Mouse (Mus musculus): ENCODE data around the gene Mgll.

Gene Mgll

DNA sequence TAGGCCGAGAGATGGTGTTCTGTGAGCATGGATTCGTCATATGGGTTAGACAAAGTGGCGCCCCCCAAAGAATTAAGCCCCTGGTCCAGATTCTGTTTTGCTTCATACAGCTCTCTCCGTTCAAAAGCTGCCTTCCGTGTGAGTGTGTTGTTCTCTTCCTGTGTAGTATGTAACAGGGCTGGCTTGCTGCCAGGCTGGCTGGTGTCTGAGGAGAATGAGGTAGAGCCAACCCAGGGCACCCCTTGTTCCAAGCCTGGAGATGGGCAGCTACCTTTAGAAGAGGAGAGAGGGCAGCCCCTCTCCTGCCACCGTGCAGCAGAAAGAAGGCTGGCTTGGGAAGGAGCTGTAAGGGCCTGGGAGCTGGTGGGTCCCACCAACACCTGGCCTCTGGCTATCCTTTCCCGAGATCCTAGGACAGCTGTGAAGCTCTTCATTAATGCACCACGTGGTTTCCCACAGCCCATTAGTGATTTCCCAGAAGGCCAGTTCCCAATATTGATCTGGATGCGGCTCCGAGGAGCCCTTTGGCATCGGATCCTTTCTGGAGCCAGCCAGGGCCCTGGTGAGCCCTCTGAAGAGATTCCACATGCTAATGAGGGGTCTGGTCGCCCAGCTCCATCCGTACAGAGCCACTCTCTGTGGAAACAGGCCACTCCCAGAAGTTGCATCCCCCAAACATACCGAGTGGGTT lies 19.5 kb downstream of the Mgll start:
- DNase-seq (ENCODE audit: low read depth, low spot score), result no peak

- no peak for DNase-seq (ENCODE audit: low read depth, low spot score)
These were observed 20.8 kb downstream of the Mgll start for GRCm38 (mm10) chr6:88745027-88745426.

DNA sequence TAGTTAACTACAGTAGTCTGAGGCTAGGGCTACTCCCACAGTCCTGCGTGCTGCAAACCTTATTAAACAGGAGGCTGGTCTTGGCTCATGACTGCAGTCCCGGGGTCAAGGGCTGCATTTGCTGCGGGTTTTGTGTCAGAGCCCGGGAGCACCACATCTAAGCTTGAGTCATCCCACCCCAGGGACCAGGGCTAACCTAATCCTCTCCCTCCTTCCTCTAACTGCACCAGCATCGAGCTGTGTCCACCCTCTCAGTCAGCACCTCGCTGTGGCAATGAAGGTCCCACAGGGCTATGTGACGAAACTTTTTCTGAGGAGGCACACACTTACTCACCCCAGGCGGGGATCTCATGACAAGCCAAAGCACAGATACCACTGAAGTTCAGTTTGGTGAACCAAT lies 22.1 kb downstream of the Mgll start:
- DNase-seq (ENCODE audit: low read depth, low spot score), result no peak

- no peak for DNase-seq (ENCODE audit: low read depth, low spot score)
These were observed 23.3 kb downstream of the Mgll start for GRCm38 (mm10) chr6:88747296-88748040.

- DNase-seq (ENCODE audit: low read depth, low spot score), result no peak
These were observed 26.7 kb downstream of the Mgll start for GRCm38 (mm10) chr6:88750884-88751283.

GRCm38 (mm10) chr6:88752711-88753219 lies 28.6 kb downstream of the Mgll start:
- DNase-seq (ENCODE audit: low read depth, low spot score), result peak; percentile 81

DNA sequence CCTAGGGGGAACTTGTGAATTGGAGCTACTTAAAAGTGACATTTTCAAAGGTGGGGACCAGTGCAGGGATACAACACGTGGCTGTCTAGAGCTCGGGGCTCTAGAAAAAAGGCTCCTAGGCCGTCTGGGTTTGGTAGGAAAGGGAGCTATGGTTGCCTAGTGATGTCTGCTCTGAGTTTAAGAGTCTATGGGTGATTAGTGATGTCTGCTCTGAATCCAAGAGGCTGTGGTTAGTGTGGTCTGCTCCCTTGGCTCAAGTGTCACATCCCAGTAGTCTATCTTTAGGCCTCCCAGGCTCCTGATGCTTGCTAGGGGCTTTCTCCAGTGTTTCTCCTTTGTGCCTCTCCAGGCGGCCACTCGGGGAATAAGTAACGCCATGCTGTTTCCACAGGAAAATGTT lies 29.4 kb downstream of the Mgll start:
- no peak for DNase-seq (ENCODE audit: low read depth, low spot score)

- DNase-seq (ENCODE audit: low read depth, low spot score), result no peak
These were observed 32.8 kb downstream of the Mgll start for GRCm38 (mm10) chr6:88756992-88757391.

- DNase-seq (ENCODE audit: low read depth, low spot score), result no peak
These were observed 33.9 kb downstream of the Mgll start for GRCm38 (mm10) chr6:88758074-88758473.

DNA sequence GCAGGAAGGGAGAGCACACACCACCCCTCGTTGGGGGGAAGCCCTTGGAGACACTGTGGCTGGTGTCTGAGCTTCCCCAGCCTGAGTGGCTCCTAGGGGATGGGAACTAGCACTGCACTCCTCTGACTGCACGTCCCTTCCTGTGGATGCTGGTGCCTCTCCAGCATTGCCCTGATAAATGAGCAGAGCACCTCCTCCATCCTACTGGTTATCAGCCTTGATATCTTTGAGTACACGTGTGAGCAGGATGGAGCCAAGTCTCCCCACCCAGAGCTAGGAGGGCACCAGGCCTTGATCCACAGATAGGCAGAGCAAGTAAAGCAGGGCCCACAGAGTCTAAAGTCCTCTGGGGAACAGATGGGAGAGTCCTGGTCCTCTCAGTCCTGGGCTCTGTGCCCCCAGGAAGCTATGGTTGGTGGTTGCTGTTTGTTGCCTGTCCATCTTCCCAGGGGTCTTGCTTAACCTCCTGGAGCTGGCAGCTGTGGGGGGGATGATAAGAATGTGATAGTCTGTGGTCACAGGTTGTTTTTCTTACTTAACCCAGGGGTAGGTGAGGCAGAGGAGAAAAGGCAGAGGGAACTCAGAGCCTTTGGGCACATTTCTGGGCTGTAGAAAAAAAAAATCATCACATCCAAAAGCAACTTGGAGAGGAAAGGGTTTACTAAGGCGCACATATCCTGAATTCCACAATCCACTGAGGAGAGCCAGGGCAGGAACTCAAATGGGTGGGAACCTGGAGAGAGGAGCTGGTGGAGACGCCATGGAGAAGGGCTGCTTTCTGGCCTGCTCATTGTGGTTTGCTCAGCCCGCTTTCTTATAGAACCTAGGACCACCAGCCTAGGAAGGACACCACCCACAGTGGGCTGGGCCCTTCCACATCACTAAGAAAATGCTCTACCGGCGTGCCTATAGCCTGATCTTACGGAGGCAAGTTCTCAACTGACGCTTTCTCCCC lies 34.6 kb downstream of the Mgll start:
- no peak for DNase-seq (ENCODE audit: low read depth, low spot score)

- DNase-seq (ENCODE audit: low read depth, low spot score), result peak; percentile 97
These were observed 35.7 kb downstream of the Mgll start for GRCm38 (mm10) chr6:88759793-88760453.

GRCm38 (mm10) chr6:88760935-88761635 lies 36.9 kb downstream of the Mgll start:
- peak; percentile 68 for DNase-seq (ENCODE audit: low read depth, low spot score)

GRCm38 (mm10) chr6:88761684-88762439 lies 37.6 kb downstream of the Mgll start:
- peak; percentile 69 for DNase-seq (ENCODE audit: low read depth, low spot score)

DNA sequence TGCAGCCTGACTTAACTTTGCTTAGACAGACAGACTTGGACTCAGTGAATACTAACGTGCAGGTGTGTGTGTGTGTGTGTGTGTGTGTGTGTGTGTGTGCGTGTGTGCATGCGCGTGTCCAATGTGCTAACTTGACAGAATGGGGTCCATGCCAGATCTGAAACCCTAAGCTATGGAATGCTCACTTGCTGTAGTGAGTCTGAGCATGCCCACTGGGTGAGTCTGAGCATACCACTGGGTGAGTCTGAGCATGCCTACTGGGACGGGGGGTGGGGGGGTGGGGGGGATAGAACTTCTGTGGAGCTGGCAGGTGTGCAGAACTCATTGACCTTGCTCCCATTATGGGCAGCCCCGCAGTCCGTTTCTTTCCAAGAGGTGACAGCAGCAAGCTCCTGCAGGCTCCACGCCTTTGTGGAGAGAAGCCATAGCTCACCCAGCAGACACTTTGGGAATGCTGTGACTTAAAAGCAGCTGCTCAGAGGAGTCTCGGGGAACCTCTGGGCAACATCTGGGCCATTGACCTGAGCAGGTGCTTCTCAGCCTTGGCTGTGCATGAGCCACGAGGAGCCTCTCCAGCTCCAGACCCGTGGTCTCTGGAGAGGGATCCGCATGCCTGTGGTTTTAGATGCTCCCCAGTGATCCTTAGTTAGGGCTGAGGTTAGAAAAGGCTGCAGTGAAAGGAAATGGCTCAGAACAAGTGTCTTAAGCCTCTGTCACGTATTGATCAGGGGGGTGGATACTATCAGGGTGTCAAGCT lies 38.4 kb downstream of the Mgll start:
- no peak for DNase-seq (ENCODE audit: low read depth, low spot score)

GRCm38 (mm10) chr6:88763518-88764077 lies 39.4 kb downstream of the Mgll start:
- DNase-seq (ENCODE audit: low read depth, low spot score), result peak; percentile 54

GRCm38 (mm10) chr6:88764281-88764680 lies 40.1 kb downstream of the Mgll start:
- DNase-seq (ENCODE audit: low read depth, low spot score), result peak; percentile 55

- no peak for DNase-seq (ENCODE audit: low read depth, low spot score)
These were observed 43.5 kb downstream of the Mgll start for GRCm38 (mm10) chr6:88767740-88768139.

GRCm38 (mm10) chr6:88769723-88770122 lies 45.5 kb downstream of the Mgll start:
- no peak for DNase-seq (ENCODE audit: low read depth, low spot score)

All from brain, adult 2 months (tissue).